In the genomic region with DNA sequence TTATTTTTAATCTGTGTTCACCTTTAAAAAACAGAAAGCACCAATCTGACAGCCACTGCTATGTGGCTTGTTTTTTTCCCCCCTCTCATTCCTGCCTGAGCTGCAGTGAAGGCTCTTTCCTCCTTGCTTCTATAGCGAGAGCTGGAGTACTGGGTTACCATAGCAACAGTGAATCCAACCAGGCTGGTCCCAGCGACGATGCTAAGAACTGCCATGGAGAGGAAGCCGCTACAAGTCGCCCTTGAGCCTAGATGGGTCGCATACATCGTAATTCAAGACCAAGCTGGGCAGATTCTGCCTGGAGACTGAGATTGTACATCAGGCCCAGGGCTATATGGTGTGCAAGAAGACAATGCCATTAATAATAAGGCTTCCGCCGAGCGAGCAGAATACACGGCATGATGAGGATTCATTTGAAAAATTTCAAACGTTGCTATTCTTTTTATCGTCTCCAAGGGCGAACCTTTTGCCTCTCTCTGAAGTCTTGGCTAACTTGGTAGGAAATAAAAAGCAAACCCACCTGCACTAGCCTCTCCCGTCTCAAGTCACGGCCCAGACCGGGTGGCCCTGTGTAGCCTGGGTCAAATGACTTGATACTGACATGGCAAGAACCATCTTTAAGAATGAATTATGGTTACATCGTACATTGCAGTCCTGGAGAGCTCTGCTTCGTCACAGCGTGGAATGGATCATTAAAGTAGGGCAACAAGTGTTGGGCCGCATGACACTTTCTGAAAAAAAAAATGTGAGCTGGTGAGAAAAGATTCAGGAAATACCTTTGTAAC, we compare ENCODE assay signal across 9 mouse cellular contexts. TPM values are rescaled to one million over a fixed set of nuclear protein-coding genes. Genes with fewer than 3 reads are reported as not detected.
DNase-seq lines count a peak whose midpoint lies in the region; ATAC-seq lines count a peak whose summit lies in the region.
"Had no signal": no experiment of that assay in that cellular context is flagged by ENCODE, and none has a peak within 500 bp of the region (broad histone marks: within the 10 kb centered on the region; RNA-seq: fewer than 3 reads in every experiment).

No protein-coding gene starts in this region.

- no peaks in the 10 kb centered on the region for H3K27me3 ChIP-seq in kidney, embryonic 16.5 days (ENCODE audit: insufficient read depth, low read length)
- no peaks in the 10 kb centered on the region for H3K27me3 ChIP-seq in hindbrain, embryonic 13.5 days

- no peaks in the 10 kb centered on the region for H3K36me3 ChIP-seq in kidney, embryonic 16.5 days (ENCODE audit: insufficient read depth, low read length)
- 0 out of 2 replicates have a peak, but pooled peaks cover 7% of the 10 kb centered on the region for H3K36me3 ChIP-seq in hindbrain, embryonic 13.5 days
- H3K36me3 ChIP-seq: limb, embryonic 15.5 days had no signal

- H3K4me3 ChIP-seq in kidney, embryonic 16.5 days (ENCODE audit: low read length), result no peak overlapping the region
- no peak overlapping the region for H3K4me3 ChIP-seq in hindbrain, embryonic 13.5 days
- H3K4me3 ChIP-seq: limb, embryonic 15.5 days had no signal

- H3K9me3 ChIP-seq in kidney, embryonic 16.5 days (ENCODE audit: low read length), result no peaks in the 10 kb centered on the region
- no peaks in the 10 kb centered on the region for H3K9me3 ChIP-seq in hindbrain, embryonic 13.5 days
- H3K9me3 ChIP-seq: limb, embryonic 15.5 days had no signal

- H3K27ac ChIP-seq in kidney, embryonic 16.5 days (ENCODE audit: low read length), result no peak overlapping the region
- peak overlapping the region; percentile 87 for H3K27ac ChIP-seq in hindbrain, embryonic 13.5 days
- H3K27ac ChIP-seq: limb, embryonic 15.5 days had no signal

- intact Hi-C loops in left cerebral cortex, postnatal 36 days (cut with DNase I), result loop anchor here (1.0 kb wide), 1 partner anchor 36 kb away; no protein-coding TSS in a partner anchor

- no peak overlapping the region for H3K9ac ChIP-seq in kidney, embryonic 16.5 days (replicated peaks; ENCODE audit: low read length)
- peak overlapping the region; percentile 6; the same call in 1 of the 2 replicates for H3K9ac ChIP-seq in hindbrain, embryonic 13.5 days
- H3K9ac ChIP-seq: limb, embryonic 15.5 days had no signal

- no peak for DNase-seq in kidney, postnatal 36 days
- peak; percentile 89 for DNase-seq in embryo, embryonic 10 days (ENCODE audit: low spot score)
- peak; percentile 76 to 81 for DNase-seq in left cerebral cortex, postnatal 36 days (ENCODE audit: low spot score in 2 of 2)
- DNase-seq in right cerebral cortex, postnatal 10 days (ENCODE audit: low spot score in 2 of 2), result peak; percentile 86 to 94
- no peak for DNase-seq in spleen, adult 12 weeks (ENCODE audit: low spot score)
- no peak for DNase-seq in urinary bladder, postnatal 14 days (ENCODE audit: low spot score)

- peak; percentile 35; the same call in 1 of the 2 replicates for ATAC-seq in kidney, embryonic 16.5 days (ENCODE audit: low FRiP score, low TSS enrichment)
- peak; percentile 93 for ATAC-seq in hindbrain, embryonic 13.5 days (ENCODE audit: low FRiP score)

- no peak overlapping the region for H3K4me2 ChIP-seq in kidney, embryonic 16.5 days (replicated peaks; ENCODE audit: low read depth, low read length)
- H3K4me2 ChIP-seq in hindbrain, embryonic 13.5 days, result peak overlapping the region; percentile 42
- H3K4me2 ChIP-seq: limb, embryonic 15.5 days had no signal

- H3K4me1 ChIP-seq in kidney, embryonic 16.5 days (ENCODE audit: insufficient read depth, low read length), result no peaks in the 10 kb centered on the region
- H3K4me1 ChIP-seq in hindbrain, embryonic 13.5 days (replicated peaks), result peaks cover 30% of the 10 kb centered on the region

- WGBS in kidney, embryonic 16.5 days, result 22% methylated on average over 21 of the region's 21 CpGs
- 24% methylated on average over 21 of the region's 21 CpGs for WGBS in hindbrain, embryonic 13.5 days

RNA-seq across cellular contexts. Expression of gene Plxnc1, which starts 38.8 kb away (rescaled TPM):
- 0.95 and 1.1 TPM in 2 replicates for polyA plus RNA-seq in kidney, embryonic 16.5 days (2015; fragmentation: Nextera tagmentation; extraction: Ambion mirVana)
- polyA plus RNA-seq in hindbrain, embryonic 13.5 days (2015; fragmentation: Nextera tagmentation; extraction: Ambion mirVana), result 6.8 and 7.3 TPM in 2 replicates
- 10 to 100 TPM; 37.2 to 47.8 TPM for total RNA-seq in left cerebral cortex, postnatal 36 days (2021)

Comparison
In these comparisons a context has a peak if more than half of its experiments do, and no peak if none do; other contexts are left out.
1. DNase-seq: peak in embryo, embryonic 10 days (single experiment), left cerebral cortex, postnatal 36 days (2 of 2) and right cerebral cortex, postnatal 10 days (2 of 2); none in kidney, postnatal 36 days (0 of 2), spleen, adult 12 weeks (single experiment) and urinary bladder, postnatal 14 days (single experiment).